Mouse (Mus musculus) small intestine, adult 2 months (tissue): ENCODE measurements around the gene Vmn1r49.
"Not testable (repeated sequence)": the region's sequence is repeated elsewhere in the genome, so short reads cannot be mapped to it uniquely, and the experiment has no call there.

Experiments
- CTCF ChIP-seq: fragments of 200-500 bp; IDR thresholded peaks from 2 replicates; pipeline ENCODE4 v1.5.1; 2012; ENCODE audit warnings: low read depth, mild to moderate bottlenecking, control low read depth, inconsistent platforms, low read length, moderate library complexity, mixed read lengths; ENCODE audit not compliant: insufficient replicate concordance, insufficient read length; ENCODE audit errors: extremely low read depth
- POLR2A ChIP-seq: fragments of 200-500 bp; IDR thresholded peaks from 2 replicates; pipeline ENCODE4 v1.6.1; 2012; ENCODE audit warnings: low read depth, mild to moderate bottlenecking, control low read depth, inconsistent platforms, low read length, moderate library complexity

- not testable (repeated sequence) for TF ChIP-seq CTCF, POLR2A
These were observed 44.0 kb upstream of the Vmn1r49 start, which contains the start of gene Vmn1r51 for GRCm38 (mm10) chr6:90122296-90122695.
